Mouse (Mus musculus): Measurements from ENCODE around the gene Eef1akmt2. TPM values are rescaled to one million over a fixed set of nuclear protein-coding genes. Genes with fewer than 3 reads are reported as not detected.

Eef1akmt2 gene
- polyA plus RNA-seq, 1 experiment from 2014 or later, result 91.4 TPM

GRCm38 (mm10) chr7:132815081-132815480 is 37.4 kb downstream of the Eef1akmt2 start:
- H3K9ac ChIP-seq (replicated peaks), result no peak overlapping the region
- 76% methylated on average over 5 of the region's 5 CpGs for WGBS
- no peak overlapping the region for H3K4me3 ChIP-seq

GRCm38 (mm10) chr7:132814089-132814450 is 38.4 kb downstream of the Eef1akmt2 start:
- 2% methylated on average over 7 of the region's 7 CpGs for WGBS
- peak overlapping the region; percentile 93 for H3K27ac ChIP-seq (replicated peaks)
- H3K36me3 ChIP-seq, result no peaks in the 10 kb centered on the region
- peak overlapping the region; percentile 82 for H3K9ac ChIP-seq (replicated peaks)
- H3K4me2 ChIP-seq (replicated peaks), result peak overlapping the region; percentile 83
- peak overlapping the region; percentile 75 for H3K4me3 ChIP-seq
- no peak for ATAC-seq (ENCODE audit: low FRiP score, low read depth)
- no peaks in the 10 kb centered on the region for H3K27me3 ChIP-seq
- H3K4me1 ChIP-seq, result peaks cover 54% of the 10 kb centered on the region
- H3K9me3 ChIP-seq, result no peaks in the 10 kb centered on the region

More at GRCm38 (mm10) chr7:132815081-132815480, 37.4 kb downstream of the Eef1akmt2 start:
- no peaks in the 10 kb centered on the region for H3K27me3 ChIP-seq
- H3K4me1 ChIP-seq, result peaks cover 44% of the 10 kb centered on the region
- H3K9me3 ChIP-seq, result no peaks in the 10 kb centered on the region
- no peak overlapping the region for H3K27ac ChIP-seq (replicated peaks)
- no peak for ATAC-seq (ENCODE audit: low FRiP score, low read depth)
- H3K36me3 ChIP-seq, result 0 out of 2 replicates have a peak, but pooled peaks cover 1% of the 10 kb centered on the region
- no peak overlapping the region for H3K4me2 ChIP-seq (replicated peaks)

- H3K4me2 ChIP-seq (replicated peaks), result peak within 1 kb of the TSS; percentile 83
- no peaks in the 10 kb centered on the region for H3K9me3 ChIP-seq
- peak within 1 kb of the TSS; percentile 75 for H3K4me3 ChIP-seq
- peaks cover 59% of the 10 kb centered on the region for H3K4me1 ChIP-seq
- peak within 1 kb of the TSS; percentile 93 for H3K27ac ChIP-seq (replicated peaks)
- no peaks in the 10 kb centered on the region for H3K27me3 ChIP-seq
- peak; percentile 57 for ATAC-seq (ENCODE audit: low FRiP score, low read depth)
- no peaks in the 10 kb centered on the region for H3K36me3 ChIP-seq
- WGBS, result under 1% methylated on average over 71 of the region's 85 CpGs
- H3K9ac ChIP-seq (replicated peaks), result peak within 1 kb of the TSS; percentile 82
These were observed 38.9 kb downstream of the Eef1akmt2 start, which contains the start of gene Fam53b for GRCm38 (mm10) chr7:132813416-132814088. Gene Fam53b (minus strand): TSS chr7:132813886.

- under 1% methylated on average over 59 of the region's 59 CpGs for WGBS
- Histone ChIP-seq H3K27ac (replicated peaks) (peak overlapping the region; percentile 93), H3K9ac (replicated peaks) (peak overlapping the region; percentile 82), H3K4me2 (replicated peaks) (peak overlapping the region; percentile 83), H3K4me1 (peaks cover 66% of the 10 kb centered on the region), H3K36me3 (no peaks in the 10 kb centered on the region), H3K27me3 (no peaks in the 10 kb centered on the region), H3K4me3 (peak overlapping the region; percentile 75), H3K9me3 (no peaks in the 10 kb centered on the region)
- peak; percentile 24; the same call in 1 of the 2 replicates for ATAC-seq (ENCODE audit: low FRiP score, low read depth)
These were observed 39.7 kb downstream of the Eef1akmt2 start for GRCm38 (mm10) chr7:132812619-132813415.

DNA sequence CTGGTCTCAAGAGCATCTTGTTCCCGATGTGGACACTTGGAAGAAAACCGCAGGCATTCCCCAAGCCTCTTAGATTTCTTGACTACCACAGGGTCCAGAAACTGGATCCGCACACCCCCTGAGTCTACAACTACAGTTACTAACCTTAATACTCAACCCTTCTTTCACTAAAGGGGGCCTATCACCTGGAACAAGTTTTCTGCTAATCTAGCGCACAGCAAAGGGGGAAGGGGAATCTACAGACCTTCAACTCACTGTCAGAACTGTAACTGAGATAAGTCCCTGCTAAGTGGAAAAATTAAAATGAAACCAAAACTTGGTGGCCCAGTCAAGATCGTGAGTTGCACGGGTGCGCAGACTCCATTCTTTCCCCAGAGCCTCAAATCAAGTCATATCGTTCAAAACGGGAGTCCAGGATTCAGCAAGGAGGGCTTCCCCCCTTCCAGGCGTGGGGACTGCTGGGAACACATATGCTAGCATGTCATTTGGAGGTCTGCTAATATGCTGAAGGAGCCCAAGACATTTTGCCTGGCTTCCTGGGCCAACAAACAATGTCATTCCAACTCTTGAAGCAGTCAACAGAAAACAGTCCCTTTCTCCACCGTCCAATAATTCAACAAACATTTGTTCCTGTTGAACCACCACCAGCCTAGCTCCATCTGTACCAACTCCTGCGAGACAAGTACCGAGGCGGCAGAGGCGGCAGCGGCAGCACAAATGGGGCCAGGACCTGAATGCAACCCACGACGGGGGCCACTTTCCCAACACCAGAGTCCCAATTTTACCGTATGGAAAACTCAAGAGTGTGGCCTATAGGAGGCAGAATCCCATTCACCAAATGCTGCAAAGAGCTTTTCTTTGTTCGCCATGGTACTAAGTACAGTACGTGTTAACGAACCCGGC is 40.5 kb downstream of the Eef1akmt2 start:
- Histone ChIP-seq H3K4me3 (peak overlapping the region; percentile 75), H3K4me2 (replicated peaks) (peak overlapping the region; percentile 83), H3K27ac (replicated peaks) (peak overlapping the region; percentile 93), H3K36me3 (no peaks in the 10 kb centered on the region), H3K4me1 (peaks cover 75% of the 10 kb centered on the region), H3K9me3 (no peaks in the 10 kb centered on the region), H3K27me3 (no peaks in the 10 kb centered on the region), H3K9ac (replicated peaks) (peak overlapping the region; percentile 82)
- 13% methylated on average over 23 of the region's 23 CpGs for WGBS
- ATAC-seq (ENCODE audit: low FRiP score, low read depth), result no peak

GRCm38 (mm10) chr7:132810879-132811278 is 41.6 kb downstream of the Eef1akmt2 start:
- Histone ChIP-seq H3K4me1 (peaks cover 83% of the 10 kb centered on the region), H3K36me3 (no peaks in the 10 kb centered on the region), H3K9ac (replicated peaks) (no peak overlapping the region), H3K9me3 (no peaks in the 10 kb centered on the region), H3K4me2 (replicated peaks) (peak overlapping the region; percentile 83), H3K4me3 (no peak overlapping the region), H3K27me3 (no peaks in the 10 kb centered on the region), H3K27ac (replicated peaks) (peak overlapping the region; percentile 79; the same call in 1 of the 2 replicates)
- ATAC-seq (ENCODE audit: low FRiP score, low read depth), result 0 out of 2 replicates have a peak, but pooled peaks have one; percentile 4
- 72% methylated on average over 1 of the region's 1 CpGs for WGBS

- no peak overlapping the region; the same call in 1 of the 2 replicates for H3K9ac ChIP-seq (replicated peaks)
- H3K27ac ChIP-seq (replicated peaks), result peak overlapping the region; percentile 79
These were observed 42.1 kb downstream of the Eef1akmt2 start for GRCm38 (mm10) chr7:132810368-132810767.

GRCm38 (mm10) chr7:132809721-132810120 is 42.8 kb downstream of the Eef1akmt2 start:
- Histone ChIP-seq H3K27ac (replicated peaks) (peak overlapping the region; percentile 79), H3K9me3 (no peaks in the 10 kb centered on the region), H3K9ac (replicated peaks) (no peak overlapping the region), H3K27me3 (no peaks in the 10 kb centered on the region), H3K4me1 (peaks cover 79% of the 10 kb centered on the region), H3K4me3 (no peak overlapping the region), H3K4me2 (replicated peaks) (peak overlapping the region; percentile 83), H3K36me3 (no peaks in the 10 kb centered on the region)
- ATAC-seq (ENCODE audit: low FRiP score, low read depth), result no peak
- WGBS, result 22% methylated on average over 6 of the region's 6 CpGs

More at GRCm38 (mm10) chr7:132810368-132810767, 42.1 kb downstream of the Eef1akmt2 start:
- Histone ChIP-seq H3K4me1 (peaks cover 83% of the 10 kb centered on the region), H3K27me3 (no peaks in the 10 kb centered on the region), H3K4me2 (replicated peaks) (peak overlapping the region; percentile 83), H3K9me3 (no peaks in the 10 kb centered on the region), H3K4me3 (no peak overlapping the region), H3K36me3 (no peaks in the 10 kb centered on the region)
- no peak for ATAC-seq (ENCODE audit: low FRiP score, low read depth)
- 12% methylated on average over 6 of the region's 6 CpGs for WGBS

- Histone ChIP-seq H3K9ac (replicated peaks) (peak overlapping the region; percentile 37), H3K36me3 (no peaks in the 10 kb centered on the region), H3K27me3 (no peaks in the 10 kb centered on the region), H3K4me3 (no peak overlapping the region), H3K4me1 (peaks cover 74% of the 10 kb centered on the region), H3K27ac (replicated peaks) (peak overlapping the region; percentile 79), H3K9me3 (no peaks in the 10 kb centered on the region), H3K4me2 (replicated peaks) (peak overlapping the region; percentile 83)
- 2% methylated on average over 20 of the region's 20 CpGs for WGBS
- peak; percentile 63 for ATAC-seq (ENCODE audit: low FRiP score, low read depth)
These were observed 43.4 kb downstream of the Eef1akmt2 start for GRCm38 (mm10) chr7:132808841-132809682.

- peak overlapping the region; percentile 83 for H3K4me2 ChIP-seq (replicated peaks)
- 0 out of 2 replicates have a peak overlapping the region, but pooled peaks have one; percentile 37 for H3K9ac ChIP-seq (replicated peaks)
- H3K4me3 ChIP-seq, result no peak overlapping the region
- peak overlapping the region; percentile 79 for H3K27ac ChIP-seq (replicated peaks)
- WGBS, result 39% methylated on average over 7 of the region's 7 CpGs
- H3K9me3 ChIP-seq, result no peaks in the 10 kb centered on the region
- peaks cover 72% of the 10 kb centered on the region for H3K4me1 ChIP-seq
- no peaks in the 10 kb centered on the region for H3K36me3 ChIP-seq
- ATAC-seq (ENCODE audit: low FRiP score, low read depth), result no peak
- no peaks in the 10 kb centered on the region for H3K27me3 ChIP-seq
These were observed 44.2 kb downstream of the Eef1akmt2 start for GRCm38 (mm10) chr7:132808051-132808796.
